Mouse (Mus musculus) lung, postnatal 14 days (tissue): ENCODE data around the gene Acot11.
"Not testable (repeated sequence)": the region's sequence is repeated elsewhere in the genome, so short reads cannot be mapped to it uniquely, and the experiment has no call there.

Experiments used
- DNase-seq: peaks from one replicate; pipeline ENCODE4 v3.0.0; 2021

Acot11 gene

GRCm38 (mm10) chr4:106772558-106772957 is 32.2 kb downstream of the Acot11 start:
- no peak for DNase-seq

DNA sequence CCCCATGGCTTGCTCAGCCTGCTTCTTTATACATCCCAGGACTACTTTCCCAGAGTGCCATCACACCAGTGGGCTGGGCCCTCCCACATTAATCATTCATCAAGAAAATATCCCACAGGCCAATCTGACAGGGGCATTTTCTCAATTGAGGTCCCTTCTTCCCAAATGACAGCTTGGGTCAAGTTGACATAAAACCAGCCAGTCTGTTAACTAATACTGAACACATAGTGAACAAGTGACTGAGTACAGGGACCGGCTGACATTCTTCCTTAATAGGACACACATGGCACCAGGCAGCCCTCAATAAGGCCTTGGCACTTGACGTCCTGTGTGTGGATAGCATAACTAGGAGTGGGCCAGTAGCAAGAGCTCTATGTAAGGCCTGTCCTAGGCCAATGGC is 35.5 kb downstream of the Acot11 start:
- no peak for DNase-seq

DNA sequence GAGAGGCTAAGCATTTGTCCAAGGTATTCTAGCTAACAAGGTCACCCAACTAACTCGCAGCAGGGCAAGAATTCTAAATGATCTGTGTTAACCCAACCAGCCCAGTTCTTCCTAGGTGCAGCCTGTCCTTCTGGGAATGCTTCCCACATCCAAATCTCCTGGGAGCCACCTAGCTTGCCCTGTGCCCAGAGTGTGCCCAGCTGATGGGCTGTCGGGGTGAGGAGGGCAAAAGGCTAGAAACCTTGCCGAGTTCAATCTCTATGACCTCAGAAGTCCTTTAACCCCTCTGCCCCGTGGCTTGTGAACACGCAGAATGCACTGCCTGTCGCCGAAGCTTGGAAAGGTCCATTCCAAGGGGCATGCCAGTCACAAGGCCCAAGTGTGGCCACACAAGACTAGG is 40.6 kb downstream of the Acot11 start:
- DNase-seq, result no peak

GRCm38 (mm10) chr4:106751726-106752125 is 53.1 kb downstream of the Acot11 start:
- DNase-seq, result no peak

GRCm38 (mm10) chr4:106749699-106750098 is 55.1 kb downstream of the Acot11 start:
- DNase-seq, result peak; percentile 56

- DNase-seq, result no peak
These were observed 57.7 kb downstream of the Acot11 start for GRCm38 (mm10) chr4:106747001-106747580.

GRCm38 (mm10) chr4:106745862-106746261 is 58.9 kb downstream of the Acot11 start:
- DNase-seq, result no peak

DNA sequence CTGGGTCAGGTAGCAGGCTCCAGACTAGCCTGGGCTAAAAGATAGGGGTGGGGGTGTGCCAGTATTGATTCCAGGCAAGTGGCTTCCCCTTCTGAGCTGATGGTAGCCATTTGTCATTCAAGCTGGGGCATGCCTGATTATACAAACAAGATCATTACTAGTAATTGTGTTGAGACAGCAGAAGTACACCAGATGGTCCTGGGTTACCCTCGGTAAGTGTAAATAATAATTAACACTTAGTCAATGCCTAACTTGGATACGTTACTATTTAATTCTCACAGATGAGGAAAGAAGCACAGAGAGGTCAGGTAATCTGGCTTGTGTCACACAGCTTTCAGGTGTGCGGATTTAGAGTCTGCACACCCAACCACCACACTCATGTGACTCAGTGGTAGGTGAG is 66.9 kb downstream of the Acot11 start:
- no peak for DNase-seq

GRCm38 (mm10) chr4:106736884-106737283 is 67.9 kb downstream of the Acot11 start:
- DNase-seq, result not testable (repeated sequence)

- no peak for DNase-seq
These were observed 71.2 kb downstream of the Acot11 start, which contains the start of gene Fam151a for GRCm38 (mm10) chr4:106733636-106734035. Fam151a (plus strand) TSS chr4:106733889.

GRCm38 (mm10) chr4:106730814-106731213 is 74.0 kb downstream of the Acot11 start, which contains the start of gene Mroh7:
Mroh7 (minus strand) TSS chr4:106730925.
- DNase-seq, result no peak

DNA sequence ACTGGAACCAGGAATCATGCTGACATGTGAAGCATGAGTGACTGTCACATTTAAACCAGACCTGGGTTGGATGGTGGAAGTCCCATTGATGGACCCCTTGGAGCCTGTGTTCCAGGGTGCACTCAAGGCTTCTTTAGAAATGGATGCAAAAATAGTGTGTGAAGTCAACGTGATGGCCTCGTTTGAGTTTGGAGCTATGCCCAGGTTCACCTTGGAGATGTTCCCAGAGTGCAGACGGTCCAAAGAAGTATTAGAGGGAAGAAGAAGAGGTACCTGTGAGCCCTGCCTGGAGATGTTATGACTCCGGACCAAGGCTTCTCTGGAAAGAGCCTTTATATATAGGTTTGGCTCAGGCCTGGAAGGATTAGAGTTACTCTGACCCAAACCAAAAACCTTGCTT is 84.2 kb downstream of the Acot11 start:
- DNase-seq, result no peak

DNA sequence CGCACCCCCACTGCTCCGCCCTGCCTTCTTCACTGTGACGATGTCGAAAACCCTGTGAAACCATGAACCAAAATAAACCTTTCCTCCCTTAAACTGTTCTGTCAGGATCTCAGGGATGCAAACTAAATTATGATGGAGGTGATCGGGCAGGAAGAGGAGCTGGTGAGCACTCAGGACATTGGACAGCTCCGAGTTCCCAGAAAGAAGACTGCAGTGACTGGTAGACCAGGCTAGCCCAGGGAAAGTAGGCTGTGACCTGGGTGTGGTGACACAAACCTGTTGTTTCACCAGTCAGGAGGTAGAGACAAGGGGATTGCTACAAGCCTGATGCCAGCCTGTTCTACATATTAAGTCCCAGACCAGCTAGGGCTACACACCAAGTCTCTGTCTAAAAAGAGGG is 91.2 kb downstream of the Acot11 start:
- DNase-seq, result no peak

DNA sequence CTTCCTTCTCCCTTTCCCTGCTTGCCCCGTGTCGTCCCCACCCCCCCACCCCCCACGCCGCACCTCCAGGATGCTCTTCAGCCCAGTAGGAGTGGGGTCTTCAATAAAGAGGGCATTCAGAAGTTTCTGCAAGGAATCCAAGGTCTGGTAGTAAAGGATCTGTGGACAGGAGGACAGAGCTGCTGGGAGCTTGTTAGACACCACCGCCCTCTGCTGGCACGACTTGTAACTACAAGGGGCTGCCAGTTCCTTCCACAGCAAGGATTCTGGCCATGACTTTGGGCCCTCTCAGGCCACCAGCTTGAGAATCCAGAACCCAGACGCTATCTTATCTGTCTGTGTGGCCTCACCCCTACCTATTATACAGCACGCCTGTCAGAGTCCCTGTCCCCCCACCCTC is 96.4 kb downstream of the Acot11 start:
- peak; percentile 87 for DNase-seq

- DNase-seq, result no peak
These were observed 96.8 kb downstream of the Acot11 start for GRCm38 (mm10) chr4:106707957-106708356.

DNA sequence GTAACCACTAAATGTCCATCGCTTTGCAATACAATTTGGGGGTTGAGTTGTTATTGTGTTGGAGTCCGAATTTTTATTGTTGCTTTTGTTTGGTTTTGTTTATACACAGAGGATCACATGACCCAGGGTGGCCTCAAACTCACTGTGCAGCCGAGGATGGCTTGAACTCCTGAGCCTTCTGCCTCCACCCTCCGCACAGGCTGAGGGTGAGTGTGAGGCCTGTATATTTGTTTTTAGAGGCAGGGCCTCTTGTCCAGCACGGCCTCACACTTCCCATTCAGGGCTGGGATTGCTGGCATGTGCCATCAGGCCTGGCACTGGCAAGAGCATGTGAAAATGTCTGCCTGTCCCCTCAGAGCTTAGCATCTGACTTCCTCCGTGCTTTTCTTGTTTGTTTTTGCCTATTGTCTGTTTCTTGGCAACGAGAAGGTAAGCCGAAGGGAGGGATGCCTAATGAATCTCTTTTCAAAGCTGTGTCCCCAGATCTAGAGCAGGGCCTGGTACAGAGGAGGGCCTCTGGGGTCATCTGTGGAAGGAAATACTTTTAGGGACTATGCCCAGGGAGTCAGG is 99.6 kb downstream of the Acot11 start:
- DNase-seq, result no peak

GRCm38 (mm10) chr4:106704416-106704815 is 100.4 kb downstream of the Acot11 start:
- no peak for DNase-seq

DNA sequence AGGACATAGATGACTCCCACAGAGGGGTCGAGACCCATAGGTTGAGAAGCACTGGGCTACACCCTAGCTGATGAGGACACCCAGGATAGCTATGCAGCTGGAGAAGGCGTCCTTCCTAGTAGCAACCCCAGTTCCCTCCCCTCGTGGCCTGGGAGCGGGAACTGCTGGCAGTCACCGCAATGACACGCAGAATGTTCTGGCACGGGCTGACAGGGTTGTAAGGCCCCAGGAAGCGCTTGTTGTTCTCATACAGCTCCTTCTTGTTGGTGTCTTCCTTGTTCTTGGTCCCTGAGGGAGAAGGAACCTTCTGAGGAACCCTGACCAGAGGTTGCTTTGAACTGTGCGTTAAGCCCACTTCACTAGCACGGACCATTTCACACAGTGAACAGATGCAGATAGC is 100.8 kb downstream of the Acot11 start:
- no peak for DNase-seq

GRCm38 (mm10) chr4:106700798-106701197 is 104.0 kb downstream of the Acot11 start:
- DNase-seq, result no peak

DNA sequence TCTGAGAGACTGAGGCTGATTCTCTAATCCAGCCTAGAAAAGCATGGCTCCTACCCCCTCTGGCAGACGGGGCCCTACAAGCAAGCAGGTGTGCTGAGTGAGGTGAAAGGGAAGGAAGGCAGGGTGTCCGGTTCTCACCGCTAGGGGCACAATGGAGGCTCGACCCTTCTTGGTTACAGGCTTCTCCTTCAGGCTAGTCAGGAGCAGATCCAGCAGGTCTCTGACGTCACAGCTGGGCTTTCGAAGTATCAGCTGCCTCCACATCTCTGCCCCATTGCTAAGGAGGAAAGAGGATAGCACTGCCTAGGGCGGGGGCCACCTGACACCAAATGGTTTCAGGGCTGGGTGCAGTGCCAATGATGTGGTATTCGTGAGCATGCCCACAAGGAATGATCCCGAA is 104.8 kb downstream of the Acot11 start:
- DNase-seq, result peak; percentile 12
